Mouse (Mus musculus): Measurements from ENCODE around the gene Themis.

Themis gene

GRCm38 (mm10) chr10:28668261-28668660 is at the start of gene Themis:
Gene Themis, plus strand, starts transcription at chr10:28668360.
- no peak for ATAC-seq (ENCODE audit: insufficient number of reproducible peaks, low FRiP score, low TSS enrichment)

GRCm38 (mm10) chr10:28619415-28619814 is 48.7 kb upstream of the Themis start:
- ATAC-seq (ENCODE audit: insufficient number of reproducible peaks, low FRiP score, low TSS enrichment): no peak

GRCm38 (mm10) chr10:28636096-28636495 is 32.1 kb upstream of the Themis start:
- ATAC-seq (ENCODE audit: insufficient number of reproducible peaks, low FRiP score, low TSS enrichment): no peak

GRCm38 (mm10) chr10:28641887-28642286 is 26.3 kb upstream of the Themis start:
- ATAC-seq (ENCODE audit: insufficient number of reproducible peaks, low FRiP score, low TSS enrichment): no peak

GRCm38 (mm10) chr10:28647855-28648254 is 20.3 kb upstream of the Themis start:
- ATAC-seq (ENCODE audit: insufficient number of reproducible peaks, low FRiP score, low TSS enrichment): no peak

- ATAC-seq (ENCODE audit: insufficient number of reproducible peaks, low FRiP score, low TSS enrichment): no peak
Observed at GRCm38 (mm10) chr10:28649109-28649899, 18.9 kb upstream of the Themis start.

- no peak for ATAC-seq (ENCODE audit: insufficient number of reproducible peaks, low FRiP score, low TSS enrichment)
Observed at GRCm38 (mm10) chr10:28649900-28650160, 18.3 kb upstream of the Themis start.

GRCm38 (mm10) chr10:28651910-28652309 is 16.2 kb upstream of the Themis start:
- no peak for ATAC-seq (ENCODE audit: insufficient number of reproducible peaks, low FRiP score, low TSS enrichment)

- ATAC-seq (ENCODE audit: insufficient number of reproducible peaks, low FRiP score, low TSS enrichment): no peak
Observed at GRCm38 (mm10) chr10:28654733-28655132, 13.4 kb upstream of the Themis start.

GRCm38 (mm10) chr10:28665141-28665540 is 3.0 kb upstream of the Themis start:
- no peak for ATAC-seq (ENCODE audit: insufficient number of reproducible peaks, low FRiP score, low TSS enrichment)

- no peak for ATAC-seq (ENCODE audit: insufficient number of reproducible peaks, low FRiP score, low TSS enrichment)
Observed at GRCm38 (mm10) chr10:28673931-28674330, 5.8 kb downstream of the Themis start.

- no peak for ATAC-seq (ENCODE audit: insufficient number of reproducible peaks, low FRiP score, low TSS enrichment)
Observed at GRCm38 (mm10) chr10:28675337-28675736, 7.2 kb downstream of the Themis start.

GRCm38 (mm10) chr10:28694981-28695380 is 26.8 kb downstream of the Themis start:
- ATAC-seq (ENCODE audit: insufficient number of reproducible peaks, low FRiP score, low TSS enrichment): no peak

GRCm38 (mm10) chr10:28696032-28696431 is 27.9 kb downstream of the Themis start:
- ATAC-seq (ENCODE audit: insufficient number of reproducible peaks, low FRiP score, low TSS enrichment): no peak

- ATAC-seq (ENCODE audit: insufficient number of reproducible peaks, low FRiP score, low TSS enrichment): no peak
Observed at GRCm38 (mm10) chr10:28698175-28698574, 30.0 kb downstream of the Themis start.

- ATAC-seq (ENCODE audit: insufficient number of reproducible peaks, low FRiP score, low TSS enrichment): no peak
Observed at GRCm38 (mm10) chr10:28721828-28722227, 53.7 kb downstream of the Themis start.

- no peak for ATAC-seq (ENCODE audit: insufficient number of reproducible peaks, low FRiP score, low TSS enrichment)
Observed at GRCm38 (mm10) chr10:28723266-28723665, 55.1 kb downstream of the Themis start.

- ATAC-seq (ENCODE audit: insufficient number of reproducible peaks, low FRiP score, low TSS enrichment): no peak
Observed at GRCm38 (mm10) chr10:28730122-28730521, 62.0 kb downstream of the Themis start.

GRCm38 (mm10) chr10:28737953-28738352 is 69.8 kb downstream of the Themis start:
- no peak for ATAC-seq (ENCODE audit: insufficient number of reproducible peaks, low FRiP score, low TSS enrichment)

GRCm38 (mm10) chr10:28746426-28746825 is 78.3 kb downstream of the Themis start:
- ATAC-seq (ENCODE audit: insufficient number of reproducible peaks, low FRiP score, low TSS enrichment): no peak

GRCm38 (mm10) chr10:28753321-28753720 is 85.2 kb downstream of the Themis start:
- no peak for ATAC-seq (ENCODE audit: insufficient number of reproducible peaks, low FRiP score, low TSS enrichment)

- ATAC-seq (ENCODE audit: insufficient number of reproducible peaks, low FRiP score, low TSS enrichment): no peak
Observed at GRCm38 (mm10) chr10:28754927-28755326, 86.8 kb downstream of the Themis start.
